ENCODE assay signal across 9 mouse cellular contexts in the genomic region with DNA sequence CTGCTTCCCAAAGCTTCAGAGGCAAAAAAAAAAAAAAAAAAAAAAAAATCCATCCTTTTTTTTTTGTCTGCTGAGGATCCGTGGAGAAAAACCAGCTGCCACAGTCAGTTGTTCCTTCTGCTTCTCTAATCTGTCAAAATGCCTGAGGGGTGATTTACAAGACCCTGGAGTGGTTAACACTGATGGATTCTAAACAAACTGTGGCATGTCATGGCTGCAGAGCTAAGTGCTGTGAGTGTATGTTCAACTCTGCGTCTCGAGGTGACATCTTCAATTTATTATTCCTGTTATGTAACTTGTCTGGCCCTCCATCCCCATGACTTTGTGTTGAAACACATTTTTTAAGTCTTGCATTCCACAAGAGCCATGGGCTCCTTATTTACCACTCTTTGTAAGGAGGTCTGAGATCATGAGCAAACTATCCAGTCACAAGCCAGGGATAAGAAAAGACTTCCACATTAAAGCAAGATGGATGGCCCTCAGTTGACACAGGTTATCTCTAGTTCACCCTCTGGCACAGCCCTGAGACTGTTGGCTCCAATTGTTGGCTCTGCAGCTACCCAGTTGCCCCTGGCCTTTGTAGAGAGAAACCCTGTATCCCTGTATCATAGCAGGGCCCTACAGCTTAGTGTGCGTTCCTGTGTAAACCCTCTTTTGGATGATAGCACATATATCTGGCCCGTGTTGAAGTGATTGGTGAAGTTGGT.
A peak's percentile ranks its signal among the peaks of the same experiment; 100 is the strongest.
DNase-seq lines count a peak whose midpoint lies in the region; ATAC-seq lines count a peak whose summit lies in the region.
"Had no signal": no experiment of that assay in that cellular context is flagged by ENCODE, and none has a peak within 500 bp of the region (broad histone marks: within the 10 kb centered on the region; RNA-seq: fewer than 3 reads in every experiment).

No protein-coding gene starts in this region.

- peak; percentile 39; the same call in 1 of the 2 replicates for ATAC-seq in liver, embryonic 11.5 days (replicated peaks; ENCODE audit: low FRiP score)
- ATAC-seq in liver, embryonic 12.5 days = no peak
- peak; percentile 92 for ATAC-seq in intestine, embryonic 15.5 days
- peak; percentile 97 for ATAC-seq in lung, embryonic 15.5 days (ENCODE audit: borderline replicate concordance, extremely low read depth, low FRiP score, low TSS enrichment)
- ATAC-seq in midbrain, embryonic 14.5 days (ENCODE audit: low FRiP score, low TSS enrichment) = no peak

- no peaks in the 10 kb centered on the region for H3K9me3 ChIP-seq in liver, embryonic 11.5 days (ENCODE audit: control insufficient read depth, low read length)
- no peaks in the 10 kb centered on the region for H3K9me3 ChIP-seq in liver, embryonic 12.5 days (replicated peaks)
- H3K9me3 ChIP-seq in intestine, embryonic 15.5 days = no peaks in the 10 kb centered on the region
- no peaks in the 10 kb centered on the region for H3K9me3 ChIP-seq in lung, embryonic 15.5 days
- no peaks in the 10 kb centered on the region for H3K9me3 ChIP-seq in midbrain, embryonic 14.5 days (ENCODE audit: control insufficient read depth, low read length)
- H3K9me3 ChIP-seq: forebrain, embryonic 12.5 days had no signal

- no peak overlapping the region for H3K27ac ChIP-seq in liver, embryonic 11.5 days (ENCODE audit: low read depth, low read length)
- H3K27ac ChIP-seq in liver, embryonic 12.5 days = no peak overlapping the region
- H3K27ac ChIP-seq in intestine, embryonic 15.5 days = peak overlapping the region; percentile 80
- H3K27ac ChIP-seq in lung, embryonic 15.5 days = 0 out of 2 replicates have a peak overlapping the region, but pooled peaks have one; percentile 15
- H3K27ac ChIP-seq in midbrain, embryonic 14.5 days (replicated peaks; ENCODE audit: low read depth, low read length) = no peak overlapping the region
- H3K27ac ChIP-seq: forebrain, embryonic 12.5 days had no signal

- H3K9ac ChIP-seq in liver, embryonic 11.5 days (ENCODE audit: low read depth, low read length) = no peak overlapping the region
- no peak overlapping the region for H3K9ac ChIP-seq in liver, embryonic 12.5 days
- H3K9ac ChIP-seq in intestine, embryonic 15.5 days = no peak overlapping the region
- H3K9ac ChIP-seq in lung, embryonic 15.5 days = no peak overlapping the region
- H3K9ac ChIP-seq in midbrain, embryonic 14.5 days (replicated peaks; ENCODE audit: low read length) = no peak overlapping the region
- H3K9ac ChIP-seq: forebrain, embryonic 12.5 days had no signal

- WGBS in liver, embryonic 11.5 days = 47% methylated on average over 5 of the region's 5 CpGs
- WGBS in liver, embryonic 12.5 days (ENCODE audit: insufficient replicate concordance) = 59% methylated on average over 5 of the region's 5 CpGs
- 20% methylated on average over 5 of the region's 5 CpGs for WGBS in intestine, embryonic 15.5 days
- WGBS in lung, embryonic 15.5 days = 2% methylated on average over 5 of the region's 5 CpGs
- 82% methylated on average over 5 of the region's 5 CpGs for WGBS in midbrain, embryonic 14.5 days

- no peaks in the 10 kb centered on the region for H3K36me3 ChIP-seq in liver, embryonic 11.5 days (ENCODE audit: control insufficient read depth, insufficient read depth, low read length)
- no peaks in the 10 kb centered on the region for H3K36me3 ChIP-seq in liver, embryonic 12.5 days
- no peaks in the 10 kb centered on the region for H3K36me3 ChIP-seq in intestine, embryonic 15.5 days
- H3K36me3 ChIP-seq in lung, embryonic 15.5 days = no peaks in the 10 kb centered on the region
- no peaks in the 10 kb centered on the region for H3K36me3 ChIP-seq in midbrain, embryonic 14.5 days (ENCODE audit: control insufficient read depth, insufficient read depth, low read length)
- H3K36me3 ChIP-seq: forebrain, embryonic 12.5 days had no signal

- no peak for DNase-seq in liver, embryonic 11.5 days (ENCODE audit: low spot score)
- no peak for DNase-seq in midbrain, embryonic 14.5 days
- DNase-seq in testis, postnatal 14 days (ENCODE audit: low spot score) = no peak
- no peak for DNase-seq in gastrocnemius, postnatal 10 days

- H3K4me3 ChIP-seq in liver, embryonic 11.5 days (ENCODE audit: low read depth, low read length) = no peak overlapping the region
- H3K4me3 ChIP-seq in liver, embryonic 12.5 days = no peak overlapping the region
- no peak overlapping the region for H3K4me3 ChIP-seq in intestine, embryonic 15.5 days (replicated peaks)
- no peak overlapping the region for H3K4me3 ChIP-seq in lung, embryonic 15.5 days
- H3K4me3 ChIP-seq in midbrain, embryonic 14.5 days (replicated peaks; ENCODE audit: low read depth, low read length) = no peak overlapping the region
- H3K4me3 ChIP-seq: forebrain, embryonic 12.5 days; myocyte had no signal

- no peak overlapping the region for H3K4me2 ChIP-seq in liver, embryonic 11.5 days
- no peak overlapping the region for H3K4me2 ChIP-seq in liver, embryonic 12.5 days
- no peak overlapping the region for H3K4me2 ChIP-seq in intestine, embryonic 15.5 days (replicated peaks)
- no peak overlapping the region for H3K4me2 ChIP-seq in lung, embryonic 15.5 days
- no peak overlapping the region for H3K4me2 ChIP-seq in midbrain, embryonic 14.5 days (ENCODE audit: low read length)
- H3K4me2 ChIP-seq: forebrain, embryonic 12.5 days had no signal

- H3K4me1 ChIP-seq in liver, embryonic 11.5 days (replicated peaks; ENCODE audit: control insufficient read depth, insufficient read depth, low read length) = no peaks in the 10 kb centered on the region
- H3K4me1 ChIP-seq in liver, embryonic 12.5 days = no peaks in the 10 kb centered on the region
- peaks cover 13% of the 10 kb centered on the region; the same call in 1 of the 2 replicates for H3K4me1 ChIP-seq in intestine, embryonic 15.5 days (replicated peaks)
- H3K4me1 ChIP-seq in lung, embryonic 15.5 days = peaks cover 15% of the 10 kb centered on the region
- H3K4me1 ChIP-seq in midbrain, embryonic 14.5 days (ENCODE audit: control insufficient read depth, insufficient read depth, low read length) = no peaks in the 10 kb centered on the region
- H3K4me1 ChIP-seq: forebrain, embryonic 12.5 days had no signal

- no peaks in the 10 kb centered on the region for H3K27me3 ChIP-seq in liver, embryonic 11.5 days (replicated peaks; ENCODE audit: control insufficient read depth, insufficient read depth, low read length)
- no peaks in the 10 kb centered on the region for H3K27me3 ChIP-seq in liver, embryonic 12.5 days (replicated peaks)
- H3K27me3 ChIP-seq in intestine, embryonic 15.5 days (replicated peaks) = no peaks in the 10 kb centered on the region
- H3K27me3 ChIP-seq in lung, embryonic 15.5 days = peaks cover 49% of the 10 kb centered on the region
- no peaks in the 10 kb centered on the region for H3K27me3 ChIP-seq in midbrain, embryonic 14.5 days (ENCODE audit: control insufficient read depth, insufficient read depth, low read length)
- H3K27me3 ChIP-seq: forebrain, embryonic 12.5 days had no signal

Comparison
In these comparisons a context has a peak if more than half of its experiments do, and no peak if none do; other contexts are left out.
1. ATAC-seq: peak in liver, embryonic 11.5 days (single experiment), intestine, embryonic 15.5 days (single experiment) and lung, embryonic 15.5 days (single experiment); none in liver, embryonic 12.5 days (single experiment) and midbrain, embryonic 14.5 days (single experiment).
2. H3K27ac ChIP-seq: peak in intestine, embryonic 15.5 days (single experiment) and lung, embryonic 15.5 days (single experiment); none in liver, embryonic 11.5 days (single experiment), liver, embryonic 12.5 days (single experiment) and midbrain, embryonic 14.5 days (single experiment).